Mouse (Mus musculus) liver, adult (tissue): ENCODE data around the gene Wwtr1.

Experiments used
- GATA4 ChIP-seq: IDR thresholded peaks from 2 replicates; pipeline ENCODE4 v1.6.1; 2014; ENCODE audit warnings: mild to moderate bottlenecking, low read length; ENCODE audit not compliant: insufficient replicate concordance

Wwtr1 gene

GRCm38 (mm10) chr3:57575660-57576055 is at the start of gene Wwtr1:
Wwtr1 (minus strand) TSS chr3:57575910.
- TF ChIP-seq GATA4: no peak

DNA sequence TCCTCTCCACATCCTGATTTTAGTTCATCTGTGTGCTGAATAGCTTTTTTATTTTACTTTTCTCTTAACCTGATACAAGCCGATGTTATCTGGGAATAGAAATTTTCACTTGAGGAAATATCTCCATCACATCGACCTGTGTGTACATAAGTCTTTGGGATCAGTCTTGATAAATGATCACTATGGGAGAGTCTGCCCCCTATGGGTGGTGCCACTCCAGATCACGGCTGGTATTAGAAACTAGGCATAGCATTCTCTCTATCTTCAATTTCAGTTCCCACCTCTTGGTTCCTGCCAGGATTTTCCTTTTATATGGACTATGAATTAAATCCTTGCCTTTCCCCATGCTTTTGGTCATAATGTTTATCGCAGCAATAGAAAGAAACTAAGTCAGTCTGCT is 44.0 kb upstream of the Wwtr1 start:
- TF ChIP-seq GATA4: no peak

GRCm38 (mm10) chr3:57615652-57616051 is 39.9 kb upstream of the Wwtr1 start:
- TF ChIP-seq GATA4: no peak

DNA sequence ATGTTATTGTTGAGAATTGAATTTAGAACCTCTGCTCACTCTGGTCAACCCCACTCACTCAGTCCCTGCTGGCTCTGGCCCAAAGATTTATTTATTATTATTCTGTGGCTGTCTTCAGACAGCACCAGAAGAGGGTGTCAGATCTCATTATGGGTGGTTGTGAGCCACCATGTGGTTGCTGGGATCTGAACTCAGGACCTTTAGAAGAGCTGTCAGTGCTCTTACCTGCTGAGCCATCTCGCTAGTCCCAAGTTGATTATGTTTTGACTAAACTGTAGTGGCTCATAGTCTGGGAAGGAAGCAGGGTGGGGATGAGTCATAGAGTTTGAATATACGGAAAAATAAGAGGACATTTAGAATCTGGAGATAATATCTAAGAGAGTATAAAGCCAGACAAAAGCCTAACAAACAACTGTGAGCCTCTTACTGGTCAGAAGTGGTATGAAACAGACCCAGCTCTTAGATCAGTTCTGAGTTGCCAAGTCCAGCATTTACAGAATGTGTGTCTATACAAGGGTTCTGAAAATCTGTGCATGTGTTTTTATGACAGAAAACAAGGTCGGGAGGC is 36.8 kb upstream of the Wwtr1 start:
- TF ChIP-seq GATA4: no peak

DNA sequence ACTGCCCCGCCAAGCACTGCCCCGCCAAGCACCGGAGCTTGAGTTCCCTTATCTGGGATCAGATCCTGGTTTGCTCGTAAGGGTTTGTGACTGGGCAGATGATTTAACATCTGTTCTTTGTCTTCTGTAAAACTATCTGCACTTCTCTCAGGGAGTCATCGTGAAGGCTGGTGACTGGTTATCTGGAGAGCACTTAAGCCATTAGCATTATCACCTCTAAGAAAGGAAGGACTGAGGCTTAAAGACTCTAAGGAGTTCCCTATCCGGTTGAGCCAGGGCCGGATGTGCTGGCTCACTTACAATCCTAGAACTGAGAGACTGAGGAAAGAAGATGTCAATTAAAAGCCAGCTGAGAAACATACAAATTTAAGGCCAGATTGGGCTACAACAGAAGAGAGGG is 36.1 kb upstream of the Wwtr1 start:
- no peak for TF ChIP-seq GATA4

- no peak for TF ChIP-seq GATA4
These were observed 28.9 kb upstream of the Wwtr1 start for GRCm38 (mm10) chr3:57604618-57605015.

DNA sequence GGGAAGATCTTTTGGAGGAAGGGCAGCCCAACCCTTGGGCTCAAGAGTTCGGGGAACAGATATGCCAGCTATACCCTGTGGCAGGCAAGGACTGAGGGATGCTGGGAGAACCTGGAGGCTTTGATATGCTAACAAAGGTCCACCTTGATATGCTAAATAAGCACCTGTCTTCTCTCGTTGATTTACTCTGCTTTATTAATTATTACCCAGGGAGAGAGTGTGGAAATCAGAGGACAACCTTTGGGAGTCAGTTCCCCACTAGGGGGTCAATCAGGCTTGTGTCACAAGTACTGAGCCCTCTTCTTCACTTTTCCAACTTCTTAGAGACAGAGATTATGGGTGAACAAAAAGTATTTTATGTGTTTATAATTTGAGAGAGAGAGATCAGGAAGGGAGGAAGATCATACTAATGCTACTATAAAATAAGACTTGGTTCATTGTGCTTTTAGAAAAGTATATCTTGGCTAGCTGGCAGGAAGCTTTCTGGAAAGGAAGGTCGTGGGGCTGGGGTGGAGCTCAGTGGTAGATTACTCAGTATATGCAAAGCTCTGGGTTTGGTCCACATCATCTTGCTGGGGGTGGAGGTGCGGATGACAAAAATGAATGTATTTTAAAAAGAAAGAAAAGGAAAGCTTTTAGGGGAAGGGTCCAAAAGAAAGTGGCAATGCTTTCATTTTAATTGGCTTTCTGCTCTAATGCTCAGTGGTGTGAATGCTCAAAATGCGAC is 28.3 kb upstream of the Wwtr1 start:
- TF ChIP-seq GATA4: no peak

DNA sequence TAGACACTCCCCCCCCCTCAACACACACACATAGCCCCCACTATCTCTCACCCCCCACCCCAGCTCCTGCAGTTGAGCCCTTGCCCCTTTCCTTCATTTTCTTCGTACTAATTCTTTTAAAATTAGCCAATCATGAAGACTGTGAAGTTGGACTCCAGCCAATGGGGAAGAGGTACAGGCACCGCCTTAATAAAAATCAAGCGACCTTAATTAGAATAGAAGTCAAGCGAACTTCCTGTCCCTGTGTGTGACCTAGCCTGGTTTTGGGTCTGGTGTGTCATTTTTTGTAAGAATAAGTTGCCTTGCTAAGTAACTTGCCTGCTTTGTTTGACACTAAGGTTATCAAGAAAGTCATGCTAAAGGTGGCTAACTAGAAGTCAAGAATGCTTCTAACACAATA is 26.9 kb upstream of the Wwtr1 start:
- no peak for TF ChIP-seq GATA4

DNA sequence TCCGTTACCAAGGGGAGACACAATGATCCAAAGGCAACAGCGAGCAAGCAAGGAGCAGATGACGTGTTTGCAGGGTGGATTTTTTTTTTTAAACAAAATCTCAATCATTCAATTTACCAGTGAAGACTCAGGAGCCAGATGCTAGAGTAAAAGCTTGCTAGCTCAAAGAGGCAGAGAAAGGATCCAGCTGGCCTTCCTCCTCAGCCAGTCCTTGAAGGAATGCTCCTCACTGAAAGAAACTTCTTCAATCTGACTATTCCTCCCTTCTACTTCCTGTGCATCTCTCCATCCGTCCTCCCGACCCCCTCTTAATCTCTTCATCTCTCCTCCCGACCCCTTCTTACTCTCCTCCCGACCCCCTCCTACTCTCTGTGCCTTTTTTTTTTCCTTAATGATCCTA is 20.9 kb upstream of the Wwtr1 start:
- no peak for TF ChIP-seq GATA4

DNA sequence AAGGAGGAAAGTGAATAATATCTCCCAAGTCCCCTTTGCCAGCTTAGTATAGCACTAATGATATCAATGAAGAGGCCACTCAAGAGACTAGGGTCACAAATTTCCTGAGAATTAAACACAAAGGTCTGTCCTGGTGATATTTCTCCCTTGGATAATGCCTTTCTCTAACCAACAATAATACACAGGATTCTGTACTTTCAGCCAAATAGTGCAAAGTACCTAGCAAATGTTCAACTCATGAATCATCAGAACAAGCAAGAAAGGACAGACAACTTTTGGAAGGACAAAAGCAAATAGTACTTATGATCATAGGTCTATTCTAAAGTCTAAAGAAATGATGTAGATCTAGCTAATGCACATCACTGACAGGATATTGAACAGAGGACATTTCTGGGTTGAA is 19.8 kb upstream of the Wwtr1 start:
- no peak for TF ChIP-seq GATA4

DNA sequence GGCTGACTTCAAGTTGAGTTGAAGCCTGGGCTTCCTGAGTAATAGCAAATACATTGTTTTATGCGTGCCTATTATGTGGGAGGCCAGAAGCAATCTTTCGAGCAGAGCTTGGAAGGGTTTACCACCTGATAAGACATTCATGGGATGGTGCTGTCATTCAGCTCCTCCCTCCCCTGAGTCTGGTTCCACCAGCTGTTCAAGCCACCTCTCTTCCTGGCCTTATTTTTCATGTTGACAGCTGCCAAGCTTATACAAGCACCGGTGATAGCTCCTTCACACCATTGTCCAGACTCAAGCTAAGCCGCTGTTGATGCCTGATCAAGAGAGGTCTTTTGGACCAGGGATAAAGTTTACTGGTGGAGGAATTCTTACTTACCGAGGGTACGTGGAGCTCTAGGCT is 10.3 kb upstream of the Wwtr1 start:
- TF ChIP-seq GATA4: no peak

DNA sequence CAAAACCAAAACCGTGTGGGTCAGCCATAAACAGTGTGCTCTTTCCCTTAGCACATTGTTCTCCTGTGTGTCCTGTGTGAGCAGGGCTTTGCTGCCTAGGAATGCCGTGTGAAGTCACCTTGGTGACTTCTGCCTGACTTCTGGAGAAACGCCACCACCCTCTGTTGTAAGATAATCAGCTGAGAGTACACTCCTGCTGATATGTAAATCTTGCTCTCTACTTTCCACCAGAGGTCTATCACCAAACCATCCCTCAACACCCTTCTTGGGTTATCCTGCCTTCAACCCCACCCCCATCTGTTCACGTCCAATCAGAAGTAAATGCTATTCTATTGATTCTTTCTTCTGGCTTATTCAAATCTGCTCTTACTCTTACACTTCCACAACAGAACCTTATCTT is 7.8 kb upstream of the Wwtr1 start:
- no peak for TF ChIP-seq GATA4

DNA sequence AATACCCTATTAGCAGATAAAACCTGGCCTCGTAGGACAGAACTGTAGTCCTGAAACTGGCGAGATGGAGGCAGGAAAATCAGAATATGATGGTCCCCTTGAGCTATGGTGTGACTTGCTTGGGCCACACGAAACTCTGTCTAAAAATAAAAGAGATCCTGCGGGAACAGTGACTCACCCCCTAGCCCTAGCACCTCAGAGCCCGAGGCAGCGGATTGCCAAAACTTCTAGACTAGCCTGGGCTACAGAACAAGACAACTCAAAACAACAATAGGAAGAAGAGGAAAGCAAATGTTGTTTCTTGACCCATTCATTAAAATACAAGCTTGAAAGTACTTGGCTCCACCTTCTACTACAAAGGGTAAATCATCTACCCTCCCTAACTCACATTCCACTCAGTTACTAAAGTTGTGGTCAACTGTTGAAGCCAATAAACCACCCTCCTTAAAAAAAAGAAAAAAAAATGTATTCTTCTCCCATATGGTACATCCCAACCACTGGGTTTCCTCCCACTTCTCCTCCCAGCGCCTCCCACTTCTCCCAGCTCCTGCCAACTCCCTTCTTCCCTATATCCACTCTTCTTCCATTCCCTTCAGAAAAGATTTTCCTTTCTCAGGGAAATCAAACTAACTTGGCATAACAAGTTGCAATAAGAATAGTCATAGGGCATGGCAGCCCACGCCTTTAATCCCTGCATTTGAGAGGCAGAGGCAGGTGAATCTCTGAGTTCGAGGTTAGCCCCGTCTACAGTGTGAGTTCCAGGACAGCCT is 4.9 kb upstream of the Wwtr1 start:
- no peak for TF ChIP-seq GATA4

GRCm38 (mm10) chr3:57576056-57576824 is 530 bp upstream of the Wwtr1 start:
- no peak for TF ChIP-seq GATA4

DNA sequence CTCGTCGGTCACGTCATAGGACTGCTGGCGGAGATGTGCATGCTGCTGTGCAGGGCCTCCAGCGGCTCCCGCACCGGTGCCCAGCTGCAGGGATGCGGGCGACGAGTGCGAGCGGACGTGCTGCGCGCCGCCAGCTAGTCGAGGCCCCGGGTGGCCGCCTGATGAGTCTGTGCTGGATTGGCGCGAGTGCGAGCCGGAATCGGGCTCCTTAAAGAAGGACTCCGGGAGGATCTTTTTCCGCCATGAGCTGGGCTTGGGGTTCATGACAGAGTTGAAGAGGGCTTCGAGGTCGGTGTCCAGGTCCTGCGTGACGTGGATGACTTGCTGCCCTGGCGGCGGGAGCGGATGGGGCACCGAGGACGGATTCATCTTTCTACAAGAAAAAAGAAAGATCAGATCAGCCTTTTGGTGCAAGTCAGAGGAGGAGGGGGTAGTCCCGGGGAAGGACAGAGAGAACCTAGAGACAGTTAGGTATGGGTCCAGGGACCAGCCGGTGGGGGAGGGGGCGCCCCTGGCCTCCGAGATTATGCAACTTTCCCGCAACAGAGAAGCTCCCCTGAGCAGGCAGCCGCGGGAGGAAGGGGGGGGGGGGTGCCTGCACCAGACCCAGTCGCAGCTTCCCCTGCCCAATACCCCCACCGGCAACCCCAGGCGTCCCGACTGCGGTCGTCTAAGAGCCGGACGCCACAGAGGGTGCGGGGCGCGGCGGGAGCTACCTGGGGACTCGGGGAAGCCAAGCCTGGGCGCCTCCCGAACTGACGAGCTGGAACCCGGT is 638 bp downstream of the Wwtr1 start:
- TF ChIP-seq GATA4: no peak
